Mouse (Mus musculus): ENCODE results near the gene Mpg. TPM values are rescaled to one million over a fixed set of nuclear protein-coding genes. Genes with fewer than 3 reads are reported as not detected.
A peak's percentile ranks its signal among the peaks of the same experiment; 100 is the strongest.

The Mpg gene
- total and polyA plus RNA-seq, 3 experiments: 39.1 to 40.3 (median 39.6) TPM

DNA sequence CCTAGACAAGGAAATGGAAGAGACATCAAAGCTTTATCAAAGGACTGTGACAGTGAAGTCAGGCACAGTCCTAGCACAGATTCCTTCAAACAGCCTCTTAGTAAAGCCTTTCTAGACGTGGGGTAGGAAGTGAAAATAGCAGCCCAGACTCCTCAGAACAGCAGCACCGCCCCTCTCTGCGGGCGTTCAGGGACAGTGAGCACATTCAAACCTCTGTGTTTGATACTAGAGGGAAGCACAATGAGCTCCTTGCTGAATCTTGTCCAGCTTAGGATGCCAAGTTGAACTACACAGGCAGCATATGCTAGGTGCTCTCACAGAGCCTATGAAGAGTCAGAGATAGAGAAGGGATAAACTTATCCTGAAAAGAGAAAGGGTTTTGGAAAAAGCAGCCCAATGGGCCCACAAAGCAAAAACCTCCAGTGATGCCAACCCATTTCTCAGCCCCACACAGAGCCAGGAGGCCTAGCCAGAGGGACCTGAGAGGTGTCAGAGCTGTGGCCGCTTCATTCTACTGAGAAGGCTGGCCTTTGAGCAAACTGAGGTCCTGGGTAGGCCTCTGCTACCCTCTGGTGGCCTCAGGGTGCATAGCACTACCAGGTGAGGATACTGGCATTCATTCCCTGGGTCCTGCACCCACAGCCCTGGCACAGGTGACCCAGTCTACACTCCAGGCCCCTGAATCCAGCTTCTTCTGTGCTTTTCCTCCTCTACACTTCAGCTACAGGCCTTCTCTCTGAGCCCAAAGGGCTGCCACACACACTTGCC lies 12.0 kb downstream of the Mpg start:
- dilution Hi-C loops (cut with MboI; ENCODE audit: extremely low pct_ligation_motif_present, extremely low pct_unique_long_range_greater_than_20kb, low sequenced_read_pairs): no loop called here
- Histone ChIP-seq H3K4me3 (replicated peaks in 1 of 3; ENCODE audit: low read depth in 2 of 3, low read length in 2 of 3, poor library complexity in 1 of 3) (no peak overlapping the region), H3K27ac (ENCODE audit: insufficient read depth, low read depth) (peak overlapping the region; percentile 27), H3K9ac (ENCODE audit: insufficient read depth, low read depth) (0 out of 2 replicates have a peak overlapping the region, but pooled peaks have one; percentile 8), H3K4me2 (ENCODE audit: insufficient read depth, low read depth, poor library complexity, severe bottlenecking) (peak overlapping the region; percentile 42), H3K4me1 (ENCODE audit: control insufficient read depth in 1 of 2, insufficient read depth in 2 of 2) (peaks cover 11 to 30% of the 10 kb centered on the region in 2 experiments), H3K36me3 (replicated peaks in 1 of 2; ENCODE audit: control insufficient read depth in 1 of 2, insufficient read depth in 1 of 2, low read length in 1 of 2) (peaks cover 75 to 93% of the 10 kb centered on the region in 2 experiments), H3K9me3 (replicated peaks; ENCODE audit: low read length) (no peaks in the 10 kb centered on the region), H3K27me3 (replicated peaks) (no peaks in the 10 kb centered on the region), H3K79me2 (replicated peaks; ENCODE audit: control insufficient read depth, extremely low read depth, insufficient read depth, poor library complexity, severe bottlenecking) (no peaks in the 10 kb centered on the region)
- peak; percentile 84 for DNase-seq (ENCODE audit: extremely low read depth)
- TF ChIP-seq RAD21 (IDR thresholded peaks at IDR 0.05; ENCODE audit: low read depth, low read length) (no peak; the same call in none of the 2 replicates), E2F4 (IDR thresholded peaks at IDR 0.05; ENCODE audit: insufficient replicate concordance, low read depth, low read length) (0 out of 2 replicates have a peak, but pooled peaks have one; percentile 48), ETS1 (conservative IDR thresholded peaks at IDR 0.05; ENCODE audit: low read depth, low read length) (no peak), MXI1 (IDR thresholded peaks at IDR 0.05; ENCODE audit: low read depth, low read length) (no peak), ZMIZ1 (IDR thresholded peaks at IDR 0.05; ENCODE audit: low read depth, low read length) (no peak), ZC3H11A (IDR thresholded peaks at IDR 0.05; ENCODE audit: low read depth, low read length) (peak; percentile 94), IRF4 (IDR thresholded peaks at IDR 0.05; ENCODE audit: low read depth, low read length) (peak; percentile 72), TCF12 (IDR thresholded peaks at IDR 0.05; ENCODE audit: low read depth, low read length) (no peak), SMC3 (IDR thresholded peaks at IDR 0.05; ENCODE audit: low read depth, low read length) (peak; percentile 99), EP300 (IDR thresholded peaks at IDR 0.05; ENCODE audit: low read length) (no peak), JUND (conservative IDR thresholded peaks at IDR 0.05; ENCODE audit: low read depth, low read length) (peak; percentile 15; the same call in 1 of the 2 replicates), MAZ (IDR thresholded peaks at IDR 0.05; ENCODE audit: low read depth, low read length) (no peak), ELF1 (IDR thresholded peaks at IDR 0.05; ENCODE audit: low read depth, low read length) (0 out of 2 replicates have a peak, but pooled peaks have one; percentile 28), CHD2 (IDR thresholded peaks at IDR 0.05; ENCODE audit: low read length) (no peak), CHD1 (IDR thresholded peaks at IDR 0.05; ENCODE audit: low read depth, low read length) (no peak), TBP (conservative IDR thresholded peaks at IDR 0.05; ENCODE audit: low read depth, low read length) (no peak), CTCF (conservative IDR thresholded peaks at IDR 0.05 in 1 of 2, IDR thresholded peaks at IDR 0.05 in 1 of 2; ENCODE audit: low read depth in 2 of 2, low read length in 2 of 2) (peak; percentile 97 to 98), BHLHE40 (IDR thresholded peaks at IDR 0.05; ENCODE audit: low read depth, low read length) (no peak), NELFE (IDR thresholded peaks at IDR 0.05; ENCODE audit: low read depth, low read length) (peak; percentile 66), USF1 (IDR thresholded peaks at IDR 0.05; ENCODE audit: low read depth, low read length) (no peak), NRF1 (IDR thresholded peaks at IDR 0.05; ENCODE audit: low read depth, low read length) (peak; percentile 42; the same call in 1 of the 2 replicates), MYC (IDR thresholded peaks at IDR 0.05; ENCODE audit: low read depth, low read length) (no peak), USF2 (conservative IDR thresholded peaks at IDR 0.05; ENCODE audit: low read depth, low read length) (no peak), MEF2A (IDR thresholded peaks at IDR 0.05; ENCODE audit: borderline replicate concordance, low read depth, low read length) (peak; percentile 72), MAFK (IDR thresholded peaks at IDR 0.05; ENCODE audit: insufficient replicate concordance, low read length) (no peak), UBTF (IDR thresholded peaks at IDR 0.05; ENCODE audit: low read depth, low read length) (no peak), HCFC1 (IDR thresholded peaks at IDR 0.05; ENCODE audit: low read depth, low read length) (no peak), ZNF384 (IDR thresholded peaks at IDR 0.05; ENCODE audit: low read depth, low read length) (no peak)
- in situ Hi-C loops (cut with MboI; ENCODE audit: low pct_ligation_motif_present, low pct_unique_long_range_greater_than_20kb, low sequenced_read_pairs): loop anchor here (5.0 to 10.0 kb wide), 2 partner anchors 36 to 53 kb away; partner anchors contain the start of gene Il9r

Measured in CH12.LX (cell line).